Mouse (Mus musculus): ENCODE measurements around the gene Bpifb4. TPM values are rescaled to one million over a fixed set of nuclear protein-coding genes. Genes with fewer than 3 reads are reported as not detected.

The Bpifb4 gene
- total and polyA plus RNA-seq, 3 experiments: not detected

- Histone ChIP-seq H3K9me3 (replicated peaks) (no peaks in the 10 kb centered on the region), H3K27me3 (ENCODE audit: insufficient read depth, low read length) (no peaks in the 10 kb centered on the region), H3K4me1 (ENCODE audit: insufficient read depth, low read depth, low read length) (no peaks in the 10 kb centered on the region), H3K36me3 (replicated peaks) (no peaks in the 10 kb centered on the region), H3K4me3 (ENCODE audit: low read depth, low read length) (no peak overlapping the region)
- TF ChIP-seq GATA2 (IDR thresholded peaks at IDR 0.05; ENCODE audit: borderline replicate concordance, low read depth, low read length) (no peak), POLR2AphosphoS5 (IDR thresholded peaks at IDR 0.05; ENCODE audit: insufficient replicate concordance, low read depth, low read length) (no peak), CTCF (IDR thresholded peaks at IDR 0.05; ENCODE audit: low read depth, low read length) (no peak), GATA1 (IDR thresholded peaks at IDR 0.05; ENCODE audit: borderline replicate concordance, low read length) (no peak), TAL1 (conservative IDR thresholded peaks at IDR 0.05; ENCODE audit: low read depth, low read length) (no peak)
- ATAC-seq (ENCODE audit: extremely low read depth, insufficient number of reproducible peaks, low FRiP score, poor library complexity, severe bottlenecking) (no peak), DNase-seq (ENCODE audit: low spot score) (no peak)
Observed at GRCm38 (mm10) chr2:154005734-154006133, 67.7 kb downstream of the Bpifb4 start.

- DNase-seq (ENCODE audit: low spot score): no peak
- TF ChIP-seq GATA2 (IDR thresholded peaks at IDR 0.05; ENCODE audit: borderline replicate concordance, low read depth, low read length): no peak
- TF ChIP-seq CTCF (IDR thresholded peaks at IDR 0.05; ENCODE audit: low read depth, low read length): no peak
- TF ChIP-seq TAL1 (conservative IDR thresholded peaks at IDR 0.05; ENCODE audit: low read depth, low read length): no peak
- TF ChIP-seq GATA1 (IDR thresholded peaks at IDR 0.05; ENCODE audit: borderline replicate concordance, low read length): no peak
- TF ChIP-seq POLR2AphosphoS5 (IDR thresholded peaks at IDR 0.05; ENCODE audit: insufficient replicate concordance, low read depth, low read length): no peak
- ATAC-seq (ENCODE audit: extremely low read depth, insufficient number of reproducible peaks, low FRiP score, poor library complexity, severe bottlenecking): no peak
- Histone ChIP-seq H3K36me3 (replicated peaks) (no peaks in the 10 kb centered on the region), H3K4me3 (ENCODE audit: low read depth, low read length) (no peak overlapping the region), H3K4me1 (ENCODE audit: insufficient read depth, low read depth, low read length) (no peaks in the 10 kb centered on the region), H3K9me3 (replicated peaks) (no peaks in the 10 kb centered on the region), H3K27me3 (ENCODE audit: insufficient read depth, low read length) (no peaks in the 10 kb centered on the region)
Observed at GRCm38 (mm10) chr2:154006331-154006730, 68.3 kb downstream of the Bpifb4 start.

GRCm38 (mm10) chr2:154007381-154007780 is 69.4 kb downstream of the Bpifb4 start:
- no peak for ATAC-seq (ENCODE audit: extremely low read depth, insufficient number of reproducible peaks, low FRiP score, poor library complexity, severe bottlenecking)
- H3K36me3 ChIP-seq (replicated peaks): no peaks in the 10 kb centered on the region
- no peak for DNase-seq (ENCODE audit: low spot score)
- H3K4me1 ChIP-seq (ENCODE audit: insufficient read depth, low read depth, low read length): no peaks in the 10 kb centered on the region
- no peaks in the 10 kb centered on the region for H3K9me3 ChIP-seq (replicated peaks)
- no peak for TF ChIP-seq GATA2 (IDR thresholded peaks at IDR 0.05; ENCODE audit: borderline replicate concordance, low read depth, low read length)
- no peaks in the 10 kb centered on the region for H3K27me3 ChIP-seq (ENCODE audit: insufficient read depth, low read length)
- H3K4me3 ChIP-seq (ENCODE audit: low read depth, low read length): no peak overlapping the region

GRCm38 (mm10) chr2:154007965-154008364 is 70.0 kb downstream of the Bpifb4 start, which contains the start of gene Bpifa2:
Gene Bpifa2, plus strand, starts transcription at chr2:154008265.
- no peak for ATAC-seq (ENCODE audit: extremely low read depth, insufficient number of reproducible peaks, low FRiP score, poor library complexity, severe bottlenecking)
- Histone ChIP-seq H3K9me3 (replicated peaks) (no peaks in the 10 kb centered on the region), H3K4me3 (ENCODE audit: low read depth, low read length) (no peak within 1 kb of the TSS), H3K27me3 (ENCODE audit: insufficient read depth, low read length) (no peaks in the 10 kb centered on the region), H3K4me1 (ENCODE audit: insufficient read depth, low read depth, low read length) (no peaks in the 10 kb centered on the region), H3K36me3 (replicated peaks) (no peaks in the 10 kb centered on the region)
- no peak for DNase-seq (ENCODE audit: low spot score)
- TF ChIP-seq POLR2AphosphoS5 (IDR thresholded peaks at IDR 0.05; ENCODE audit: insufficient replicate concordance, low read depth, low read length) (no peak), GATA2 (IDR thresholded peaks at IDR 0.05; ENCODE audit: borderline replicate concordance, low read depth, low read length) (no peak), TAL1 (conservative IDR thresholded peaks at IDR 0.05; ENCODE audit: low read depth, low read length) (no peak), CTCF (IDR thresholded peaks at IDR 0.05; ENCODE audit: low read depth, low read length) (no peak), GATA1 (IDR thresholded peaks at IDR 0.05; ENCODE audit: borderline replicate concordance, low read length) (no peak)

Other genes with a start within 250 kb of the Bpifb4 start
- gene Dnmt3c, start 241.6 kb upstream of the Bpifb4 start, total RNA-seq (2014; fragmentation: Nextera tagmentation): not detected in 2 replicates
- not detected in 2 replicates for gene Dnmt3c, start 241.6 kb upstream of the Bpifb4 start, total RNA-seq (2017)
- 0.02 TPM in 1 of 2 replicates, not detected in the other for gene Dnmt3c, start 241.6 kb upstream of the Bpifb4 start, polyA plus RNA-seq (2012)
- 89.8 and 98.7 TPM in 2 replicates for gene Mapre1, start 196.9 kb upstream of the Bpifb4 start, total RNA-seq (2014; fragmentation: Nextera tagmentation)
- gene Mapre1, start 196.9 kb upstream of the Bpifb4 start, total RNA-seq (2017): 193 and 221 TPM in 2 replicates
- gene Mapre1, start 196.9 kb upstream of the Bpifb4 start, polyA plus RNA-seq (2012): 2.4 and 3.5 TPM in 2 replicates
- gene Efcab8, start 158.3 kb upstream of the Bpifb4 start, total RNA-seq (2014; fragmentation: Nextera tagmentation): 0.15 TPM in 1 of 2 replicates, not detected in the other
- 0.12 and 0.44 TPM in 2 replicates for gene Efcab8, start 158.3 kb upstream of the Bpifb4 start, total RNA-seq (2017)
- gene Efcab8, start 158.3 kb upstream of the Bpifb4 start, polyA plus RNA-seq (2012): not detected in 2 replicates
- gene Sun5, start 67.1 kb upstream of the Bpifb4 start, total RNA-seq (2014; fragmentation: Nextera tagmentation): not detected in 2 replicates
- gene Sun5, start 67.1 kb upstream of the Bpifb4 start, total RNA-seq (2017): not detected in 2 replicates
- gene Sun5, start 67.1 kb upstream of the Bpifb4 start, polyA plus RNA-seq (2012): not detected in 2 replicates
- not detected in 2 replicates for gene Bpifb2, start 63.2 kb upstream of the Bpifb4 start, total RNA-seq (2014; fragmentation: Nextera tagmentation)
- gene Bpifb2, start 63.2 kb upstream of the Bpifb4 start, total RNA-seq (2017): not detected in 2 replicates
- not detected in 2 replicates for gene Bpifb2, start 63.2 kb upstream of the Bpifb4 start, polyA plus RNA-seq (2012)
- gene Bpifb6, start 37.8 kb upstream of the Bpifb4 start, total RNA-seq (2014; fragmentation: Nextera tagmentation): not detected in 2 replicates
- not detected in 2 replicates for gene Bpifb6, start 37.8 kb upstream of the Bpifb4 start, total RNA-seq (2017)
- gene Bpifb6, start 37.8 kb upstream of the Bpifb4 start, polyA plus RNA-seq (2012): not detected in 2 replicates
- not detected in 2 replicates for gene Bpifb3, start 20.0 kb upstream of the Bpifb4 start, total RNA-seq (2014; fragmentation: Nextera tagmentation)
- gene Bpifb3, start 20.0 kb upstream of the Bpifb4 start, total RNA-seq (2017): not detected in 2 replicates
- gene Bpifb3, start 20.0 kb upstream of the Bpifb4 start, polyA plus RNA-seq (2012): not detected in 2 replicates
- not detected in 2 replicates for gene Bpifa6, start 36.7 kb downstream of the Bpifb4 start, total RNA-seq (2014; fragmentation: Nextera tagmentation)
- gene Bpifa6, start 36.7 kb downstream of the Bpifb4 start, total RNA-seq (2017): not detected in 2 replicates
- gene Bpifa6, start 36.7 kb downstream of the Bpifb4 start, polyA plus RNA-seq (2012): not detected in 2 replicates
- gene Bpifa2, start 70.1 kb downstream of the Bpifb4 start, total RNA-seq (2014; fragmentation: Nextera tagmentation): not detected in 2 replicates
- gene Bpifa2, start 70.1 kb downstream of the Bpifb4 start, total RNA-seq (2017): 0.49 TPM in 1 of 2 replicates, not detected in the other
- not detected in 2 replicates for gene Bpifa2, start 70.1 kb downstream of the Bpifb4 start, polyA plus RNA-seq (2012)
- not detected in 2 replicates for gene Bpifa3, start 192.1 kb downstream of the Bpifb4 start, total RNA-seq (2014; fragmentation: Nextera tagmentation)
- not detected in 2 replicates for gene Bpifa3, start 192.1 kb downstream of the Bpifb4 start, total RNA-seq (2017)
- not detected in 2 replicates for gene Bpifa3, start 192.1 kb downstream of the Bpifb4 start, polyA plus RNA-seq (2012)
- gene Bpifa1, start 204.7 kb downstream of the Bpifb4 start, total RNA-seq (2014; fragmentation: Nextera tagmentation): not detected in 2 replicates
- not detected in 2 replicates for gene Bpifa1, start 204.7 kb downstream of the Bpifb4 start, total RNA-seq (2017)
- gene Bpifa1, start 204.7 kb downstream of the Bpifb4 start, polyA plus RNA-seq (2012): not detected in 2 replicates
- gene Bpifa5, start 224.4 kb downstream of the Bpifb4 start, total RNA-seq (2014; fragmentation: Nextera tagmentation): not detected in 2 replicates
- not detected in 2 replicates for gene Bpifa5, start 224.4 kb downstream of the Bpifb4 start, total RNA-seq (2017)
- not detected in 2 replicates for gene Bpifa5, start 224.4 kb downstream of the Bpifb4 start, polyA plus RNA-seq (2012)